In genomic region chr16:24506237-24506636, GRCm38 (mm10) we compare ENCODE assay signal across 17 mouse cellular contexts.
A peak's percentile ranks its signal among the peaks of the same experiment; 100 is the strongest.
DNase-seq lines count a peak whose midpoint lies in the region; ATAC-seq and TF ChIP-seq lines count a peak whose summit lies in the region.
"Had no signal": no experiment of that assay in that cellular context is flagged by ENCODE, and none has a peak within 500 bp of the region (broad histone marks: within the 10 kb centered on the region; RNA-seq: fewer than 3 reads in every experiment).

No protein-coding gene starts in this region.

- H3K4me3 ChIP-seq in embryonic fibroblast, embryonic 13.5 days (ENCODE audit: insufficient read depth, low read length): no peak overlapping the region
- H3K4me3 ChIP-seq in layer of hippocampus, adult 2 months: no peak overlapping the region
- H3K4me3 ChIP-seq in midbrain, embryonic 14.5 days (replicated peaks; ENCODE audit: low read depth, low read length): no peak overlapping the region
- H3K4me3 ChIP-seq: erythroblast, embryonic 14.5 days; forebrain, embryonic 10.5 days; forebrain, embryonic 12.5 days had no signal

- H3K27ac ChIP-seq in embryonic fibroblast, embryonic 13.5 days (ENCODE audit: insufficient read depth, low read length): peak overlapping the region; percentile 57; the same call in 1 of the 2 replicates
- no peak overlapping the region for H3K27ac ChIP-seq in layer of hippocampus, adult 2 months
- no peak overlapping the region for H3K27ac ChIP-seq in midbrain, embryonic 14.5 days (replicated peaks; ENCODE audit: low read depth, low read length)
- H3K27ac ChIP-seq: forebrain, embryonic 10.5 days; forebrain, embryonic 12.5 days had no signal

- intact Hi-C loops in heart, postnatal 36 days (cut with DNase I): no loop called here

- H3K36me3 ChIP-seq in midbrain, embryonic 14.5 days (ENCODE audit: control insufficient read depth, insufficient read depth, low read length): no peaks in the 10 kb centered on the region
- H3K36me3 ChIP-seq: forebrain, embryonic 10.5 days; forebrain, embryonic 12.5 days; G1E had no signal

- TF ChIP-seq CTCF in embryonic fibroblast, embryonic 13.5 days (IDR thresholded peaks at IDR 0.05; ENCODE audit: borderline replicate concordance, insufficient read depth, low read length): no peak
- no peak for TF ChIP-seq CTCF in layer of hippocampus, adult 2 months (conservative IDR thresholded peaks at IDR 0.05)

- no peak overlapping the region for H3K9ac ChIP-seq in midbrain, embryonic 14.5 days (replicated peaks; ENCODE audit: low read length)
- H3K9ac ChIP-seq: forebrain, embryonic 12.5 days had no signal

- TF ChIP-seq POLR2A in embryonic fibroblast, embryonic 13.5 days (IDR thresholded peaks at IDR 0.05; ENCODE audit: low read depth, low read length): no peak

- 100% methylated on average over 2 of the region's 2 CpGs for WGBS in midbrain, embryonic 14.5 days

- peak; percentile 74 for DNase-seq in heart, adult 11 months
- no peak for DNase-seq in heart, postnatal 36 days
- DNase-seq in layer of hippocampus, adult 2 months (ENCODE audit: low spot score in 2 of 2): no peak
- no peak for DNase-seq in midbrain, embryonic 14.5 days
- DNase-seq: cerebellum, adult 11-12 months; cerebellum, adult 2 months; cerebellum, adult 9-10 months; cerebellum, postnatal 10 days; cerebellum, postnatal 25 days had no signal

- no peak for ATAC-seq in midbrain, embryonic 14.5 days (ENCODE audit: low FRiP score, low TSS enrichment)
- ATAC-seq: forebrain, embryonic 14.5 days; forebrain, embryonic 16.5 days; Patski had no signal

- H3K9me3 ChIP-seq in midbrain, embryonic 14.5 days (ENCODE audit: control insufficient read depth, low read length): no peaks in the 10 kb centered on the region
- H3K9me3 ChIP-seq: forebrain, embryonic 10.5 days; forebrain, embryonic 12.5 days had no signal

- H3K27me3 ChIP-seq in midbrain, embryonic 14.5 days (ENCODE audit: control insufficient read depth, insufficient read depth, low read length): no peaks in the 10 kb centered on the region
- H3K27me3 ChIP-seq: forebrain, embryonic 12.5 days; Patski had no signal

- peaks cover 43% of the 10 kb centered on the region for H3K4me1 ChIP-seq in embryonic fibroblast, embryonic 13.5 days (ENCODE audit: control insufficient read depth, insufficient read depth, low read length)
- H3K4me1 ChIP-seq in midbrain, embryonic 14.5 days (ENCODE audit: control insufficient read depth, insufficient read depth, low read length): peaks cover 11% of the 10 kb centered on the region; the same call in 1 of the 2 replicates

- no peak overlapping the region for H3K4me2 ChIP-seq in midbrain, embryonic 14.5 days (ENCODE audit: low read length)
- H3K4me2 ChIP-seq: forebrain, embryonic 12.5 days had no signal
